Mouse (Mus musculus) heart, adult 10 weeks (tissue): ENCODE data around the gene Gm20873. TPM values are rescaled to one million over a fixed set of nuclear protein-coding genes. Genes with fewer than 3 reads are reported as not detected.

Source experiments
- polyA plus RNA-seq: library from polyadenylated mRNA; stranded (reverse); fragments of 350-450 nt; fragmentation: Illumina TruSeq; extraction: RNeasy Lipid Tissue Mini Kit (QIAGEN cat#74804); gene quantifications from one replicate; pipeline ENCODE4 v1.2.3, GENCODE M21; 2014; ENCODE audit warnings: low read depth, low replicate concordance

Gene Gm20873
- not detected for polyA plus RNA-seq

GRCm38 (mm10) chrY:6266798-6267197 is at the start of gene Gm20873:
TSS of gene Gm20873 (plus strand) at chrY:6267098.

GRCm38 (mm10) chrY:6237895-6238294 is 29.0 kb upstream of the Gm20873 start, which contains the start of gene Gm21746:
TSS of gene Gm21746 (minus strand) at chrY:6237995.

Other genes starting within 250 kb of the Gm20873 start
- not detected for gene Gm21746, start 29.1 kb upstream of the Gm20873 start, polyA plus RNA-seq